Mouse (Mus musculus): ENCODE data around the gene Hoxc8.

GRCm38 (mm10) chr15:102943468-102943813 lies 47.0 kb upstream of the Hoxc8 start:
- TF ChIP-seq POLR2A (IDR thresholded peaks at IDR 0.05; ENCODE audit: extremely low read depth, insufficient read depth, low read length) (no peak), CTCF (IDR thresholded peaks at IDR 0.05; ENCODE audit: extremely low read depth, insufficient read depth, low read length) (no peak)
